Mouse (Mus musculus) neural tube, embryonic 11.5 days (tissue): ENCODE data around the gene Vps8. TPM values are rescaled to one million over a fixed set of nuclear protein-coding genes. Genes with fewer than 3 reads are reported as not detected.

Experiments used
- ATAC-seq: fragments of 200-750 bp; cut with Nextera tagmentation; 2 replicates; pipeline ENCODE4 v1.8.0; 2017; ENCODE audit warnings: moderate number of reproducible peaks, mild to moderate bottlenecking, moderate TSS enrichment, moderate library complexity; ENCODE audit not compliant: insufficient read depth, low FRiP score, low TSS enrichment
- DNase-seq: peaks from one replicate; pipeline ENCODE4 v3.0.0-alpha.2; 2015; ENCODE audit warnings: low spot score
- H3K27ac ChIP-seq: fragments of 300-500 bp; sonication (generic); 2 replicates; pipeline ENCODE4 v1.5.1; 2014; ENCODE audit warnings: low read depth, mild to moderate bottlenecking, low read length
- H3K27me3 ChIP-seq: fragments of 300-500 bp; sonication (generic); 2 replicates; pipeline ENCODE4 v1.6.1; 2014; ENCODE audit warnings: mild to moderate bottlenecking, low read length, mixed read lengths; ENCODE audit not compliant: control insufficient read depth, insufficient read depth
- H3K36me3 ChIP-seq: fragments of 300-500 bp; sonication (generic); 2 replicates; pipeline ENCODE4 v1.6.1; 2014; ENCODE audit warnings: mild to moderate bottlenecking, low read length, moderate library complexity, mixed read lengths; ENCODE audit not compliant: control insufficient read depth, insufficient read depth
- H3K4me1 ChIP-seq: fragments of 300-500 bp; sonication (generic); 2 replicates; pipeline ENCODE4 v1.6.1; 2014; ENCODE audit warnings: low read length, mixed read lengths; ENCODE audit not compliant: control insufficient read depth, insufficient read depth
- H3K4me2 ChIP-seq: fragments of 300-500 bp; sonication (generic); 2 replicates; pipeline ENCODE4 v1.6.1; 2014; ENCODE audit warnings: low read depth, mild to moderate bottlenecking, moderate library complexity
- H3K4me3 ChIP-seq: fragments of 300-500 bp; sonication (generic); 2 replicates; pipeline ENCODE4 v1.5.1; 2014; ENCODE audit warnings: low read depth, low read length
- H3K9ac ChIP-seq: fragments of 300-500 bp; sonication (generic); 2 replicates; pipeline ENCODE4 v1.6.1; 2014; ENCODE audit warnings: mild to moderate bottlenecking, low read length
- H3K9me3 ChIP-seq: fragments of 300-500 bp; sonication (generic); 2 replicates; pipeline ENCODE4 v1.6.1; 2016; ENCODE audit warnings: low read length; ENCODE audit not compliant: control insufficient read depth
- WGBS: fragments of 180-500 bp; shearing (Covaris S2); extraction: QIAGEN DNeasy Blood & Tissue Kit; methylation state at CpG from one replicate; pipeline ENCODE4 v1.1.7; 2014; 5-methylcytosine and 5-hydroxymethylcytosine counted together
- polyA plus RNA-seq: library from polyadenylated mRNA; unstranded; fragments of >200 nt; fragmentation: Nextera tagmentation; extraction: Ambion mirVana; gene quantifications from 2 replicates; pipeline ENCODE4 v1.2.1, GENCODE M21; 2014

Vps8 gene
- polyA plus RNA-seq, 1 experiment from 2014 or later, result 30.8 TPM

GRCm38 (mm10) chr16:21412593-21413047 is 10.3 kb upstream of the Vps8 start:
- H3K9ac ChIP-seq, result no peak overlapping the region

DNA sequence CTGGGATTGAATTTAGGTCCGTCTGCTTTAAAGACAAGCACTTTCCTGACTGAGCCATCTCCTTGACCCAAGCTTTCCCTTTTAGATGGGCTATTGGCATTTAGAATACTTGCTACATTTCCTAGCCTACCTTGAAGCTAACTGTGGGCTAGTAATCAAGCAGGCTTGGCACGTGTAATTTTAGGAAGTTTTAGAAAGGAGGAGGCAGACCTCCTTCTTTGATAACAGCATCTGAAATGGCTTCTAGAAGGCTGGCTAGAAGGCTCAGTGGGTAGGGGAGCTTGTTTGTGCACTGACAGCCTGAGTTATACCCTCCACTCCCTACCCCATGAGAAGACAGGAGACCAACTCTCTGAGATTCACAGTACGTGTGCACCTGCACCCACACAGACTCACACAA is 9.1 kb upstream of the Vps8 start:
- Histone ChIP-seq H3K4me1 (no peaks in the 10 kb centered on the region), H3K4me3 (no peak overlapping the region), H3K9me3 (no peaks in the 10 kb centered on the region), H3K27me3 (no peaks in the 10 kb centered on the region), H3K27ac (no peak overlapping the region), H3K9ac (no peak overlapping the region), H3K4me2 (no peak overlapping the region), H3K36me3 (no peaks in the 10 kb centered on the region)
- no peak for ATAC-seq
- no peak for DNase-seq
- 75% methylated on average over 3 of the region's 3 CpGs for WGBS

More at GRCm38 (mm10) chr16:21412593-21413047, 10.3 kb upstream of the Vps8 start:
- no peak overlapping the region for H3K4me2 ChIP-seq
- no peak overlapping the region for H3K4me3 ChIP-seq
- H3K27ac ChIP-seq, result no peak overlapping the region
- ATAC-seq (no peak; the same call in 1 of the 2 replicates), DNase-seq (peak; percentile 84)
- no peaks in the 10 kb centered on the region for H3K9me3 ChIP-seq
- no peaks in the 10 kb centered on the region for H3K27me3 ChIP-seq
- 23% methylated on average over 8 of the region's 8 CpGs for WGBS
- H3K4me1 ChIP-seq, result no peaks in the 10 kb centered on the region
- no peaks in the 10 kb centered on the region for H3K36me3 ChIP-seq

DNA sequence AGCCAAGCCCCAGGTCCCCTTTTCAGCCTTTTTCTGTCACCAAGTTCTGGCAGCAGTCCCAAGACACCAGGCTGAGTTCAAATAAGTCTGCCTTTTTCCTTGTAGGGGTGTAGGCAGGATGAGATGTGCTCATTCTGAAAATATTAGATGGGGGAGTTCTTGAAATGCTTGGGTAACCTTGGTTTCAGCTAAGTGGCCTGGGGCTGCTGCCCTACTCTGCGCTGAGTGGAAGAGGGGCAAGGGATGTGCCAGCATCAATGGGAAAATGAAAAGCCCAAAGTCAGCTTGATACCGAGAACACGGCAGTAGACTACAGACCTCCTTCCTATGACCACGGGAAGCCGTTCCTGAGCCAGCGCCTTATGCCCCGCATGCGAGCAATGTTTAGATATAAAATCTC is 7.8 kb upstream of the Vps8 start:
- no peak for DNase-seq
- no peaks in the 10 kb centered on the region for H3K9me3 ChIP-seq
- 95% methylated on average over 8 of the region's 8 CpGs for WGBS
- no peak overlapping the region for H3K4me3 ChIP-seq
- no peak overlapping the region for H3K9ac ChIP-seq
- no peaks in the 10 kb centered on the region for H3K27me3 ChIP-seq
- H3K27ac ChIP-seq, result no peak overlapping the region
- ATAC-seq, result no peak
- no peak overlapping the region for H3K4me2 ChIP-seq
- no peaks in the 10 kb centered on the region for H3K36me3 ChIP-seq
- H3K4me1 ChIP-seq, result no peaks in the 10 kb centered on the region

DNA sequence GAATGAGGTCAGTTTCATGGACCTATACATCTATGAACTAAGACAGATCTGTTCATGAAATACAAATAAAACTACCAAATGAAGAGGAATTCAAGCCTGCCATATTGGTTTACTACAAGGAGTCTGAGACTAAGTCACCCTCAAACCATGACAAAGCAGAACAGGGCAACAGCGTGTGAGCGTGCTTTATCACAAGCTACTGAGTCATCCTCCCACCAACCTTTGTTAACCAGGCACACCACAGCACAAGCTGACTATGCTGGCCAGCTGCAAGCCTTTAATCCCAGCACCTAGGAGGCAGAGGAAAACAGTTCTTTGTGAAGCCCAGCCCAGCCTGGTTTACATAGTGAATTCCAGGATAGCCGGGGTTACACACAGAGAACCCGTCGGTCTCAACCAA is 4.9 kb upstream of the Vps8 start:
- DNase-seq (no peak), ATAC-seq (no peak)
- no peaks in the 10 kb centered on the region for H3K9me3 ChIP-seq
- no peak overlapping the region for H3K27ac ChIP-seq
- no peak overlapping the region for H3K4me3 ChIP-seq
- H3K36me3 ChIP-seq, result no peaks in the 10 kb centered on the region
- H3K4me2 ChIP-seq, result no peak overlapping the region
- H3K9ac ChIP-seq, result no peak overlapping the region
- 66% methylated on average over 5 of the region's 5 CpGs for WGBS
- no peaks in the 10 kb centered on the region for H3K27me3 ChIP-seq
- H3K4me1 ChIP-seq, result no peaks in the 10 kb centered on the region

GRCm38 (mm10) chr16:21423546-21423910 is 610 bp downstream of the Vps8 start:
- H3K4me2 ChIP-seq, result peak overlapping the region; percentile 97
- H3K9me3 ChIP-seq, result no peaks in the 10 kb centered on the region
- peak overlapping the region; percentile 86 for H3K9ac ChIP-seq
- ATAC-seq (no peak; the same call in 1 of the 2 replicates), DNase-seq (no peak)
- peak overlapping the region; percentile 87 for H3K4me3 ChIP-seq
- no peaks in the 10 kb centered on the region for H3K4me1 ChIP-seq
- no peaks in the 10 kb centered on the region for H3K27me3 ChIP-seq
- 4% methylated on average over 10 of the region's 10 CpGs for WGBS
- no peaks in the 10 kb centered on the region for H3K36me3 ChIP-seq
- 0 out of 2 replicates have a peak overlapping the region, but pooled peaks have one; percentile 11 for H3K27ac ChIP-seq

DNA sequence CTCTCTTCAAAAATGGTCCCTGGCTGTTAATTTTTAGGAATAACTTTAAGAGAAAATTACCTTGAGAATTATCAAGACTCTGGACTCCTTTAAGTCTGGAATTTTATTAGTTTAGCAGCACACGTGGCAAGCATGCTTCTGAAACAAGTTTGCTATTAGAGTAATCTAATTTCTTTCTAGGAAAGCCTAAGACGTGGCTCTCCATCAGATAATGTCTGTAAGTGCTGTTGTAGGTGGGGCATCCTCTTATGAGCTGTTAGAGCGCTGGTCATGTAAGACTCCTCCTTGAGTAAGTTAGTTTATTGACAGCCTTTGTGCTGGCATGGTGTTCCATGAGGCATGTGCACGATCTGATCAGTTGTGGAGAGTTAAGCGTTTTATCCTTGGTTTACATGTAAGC is 5.2 kb downstream of the Vps8 start:
- Histone ChIP-seq H3K27me3 (no peaks in the 10 kb centered on the region), H3K36me3 (no peaks in the 10 kb centered on the region), H3K4me1 (no peaks in the 10 kb centered on the region), H3K4me3 (no peak overlapping the region), H3K9ac (no peak overlapping the region), H3K27ac (no peak overlapping the region), H3K9me3 (no peaks in the 10 kb centered on the region), H3K4me2 (no peak overlapping the region)
- no peak for DNase-seq
- 88% methylated on average over 5 of the region's 5 CpGs for WGBS
- no peak for ATAC-seq

- DNase-seq, result no peak
- Histone ChIP-seq H3K4me3 (no peak overlapping the region), H3K27ac (no peak overlapping the region), H3K9ac (no peak overlapping the region), H3K4me2 (no peak overlapping the region), H3K9me3 (no peaks in the 10 kb centered on the region), H3K4me1 (no peaks in the 10 kb centered on the region), H3K36me3 (no peaks in the 10 kb centered on the region), H3K27me3 (no peaks in the 10 kb centered on the region)
- 82% methylated on average over 2 of the region's 2 CpGs for WGBS
- ATAC-seq, result no peak
Measured at GRCm38 (mm10) chr16:21430377-21431060, 7.6 kb downstream of the Vps8 start.

DNA sequence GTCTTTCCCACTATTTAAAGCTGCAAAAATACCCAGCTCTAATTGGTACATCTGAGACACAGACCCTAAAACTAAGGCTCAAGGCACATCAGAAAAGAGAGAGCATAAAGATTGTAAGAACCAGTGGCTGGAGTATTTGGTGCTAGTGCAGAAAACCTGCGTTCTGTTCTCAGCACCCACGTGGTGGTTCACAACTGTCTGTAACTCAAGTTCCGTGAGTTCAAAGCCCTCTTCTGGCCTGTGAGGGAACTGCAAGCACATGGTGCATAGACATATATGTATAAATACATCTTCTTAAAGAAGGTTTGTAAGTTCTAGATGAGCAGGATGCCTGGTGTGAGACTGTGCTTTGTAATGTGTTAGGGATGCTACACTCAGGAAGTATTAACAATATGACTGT is 8.7 kb downstream of the Vps8 start:
- H3K27ac ChIP-seq, result no peak overlapping the region
- no peak for ATAC-seq
- no peaks in the 10 kb centered on the region for H3K9me3 ChIP-seq
- DNase-seq, result no peak
- H3K4me2 ChIP-seq, result no peak overlapping the region
- no peaks in the 10 kb centered on the region for H3K36me3 ChIP-seq
- no peak overlapping the region for H3K9ac ChIP-seq
- H3K4me1 ChIP-seq, result no peaks in the 10 kb centered on the region
- no peaks in the 10 kb centered on the region for H3K27me3 ChIP-seq
- H3K4me3 ChIP-seq, result no peak overlapping the region
- WGBS, result 81% methylated on average over 3 of the region's 3 CpGs

GRCm38 (mm10) chr16:21433543-21433942 is 10.6 kb downstream of the Vps8 start:
- DNase-seq (no peak), ATAC-seq (no peak)
- no peak overlapping the region for H3K4me2 ChIP-seq
- H3K9me3 ChIP-seq, result no peaks in the 10 kb centered on the region
- H3K27me3 ChIP-seq, result no peaks in the 10 kb centered on the region
- no peak overlapping the region for H3K4me3 ChIP-seq
- 44% methylated on average over 3 of the region's 3 CpGs for WGBS
- H3K9ac ChIP-seq, result no peak overlapping the region
- H3K27ac ChIP-seq, result no peak overlapping the region
- H3K36me3 ChIP-seq, result no peaks in the 10 kb centered on the region
- H3K4me1 ChIP-seq, result no peaks in the 10 kb centered on the region
